Mouse (Mus musculus) testis, adult 2 months (tissue): Measurements from ENCODE around the gene Cwc22.

Experiments
- CTCF ChIP-seq: fragments of 200-500 bp; IDR thresholded peaks from 2 replicates; pipeline ENCODE4 v1.5.1; 2012; ENCODE audit warnings: low read depth, mild to moderate bottlenecking, inconsistent platforms, low read length, moderate library complexity; ENCODE audit not compliant: control insufficient read depth, insufficient read depth, insufficient replicate concordance
- POLR2A ChIP-seq: fragments of 200-500 bp; IDR thresholded peaks from 2 replicates; pipeline ENCODE4 v1.6.1; 2012; ENCODE audit warnings: low read depth, mild to moderate bottlenecking, inconsistent platforms, low read length, moderate library complexity; ENCODE audit not compliant: control insufficient read depth

- TF ChIP-seq CTCF (no peak), POLR2A (no peak)
Measured at GRCm38 (mm10) chr2:77896843-77897557, 49.2 kb downstream of the Cwc22 start.
